Mouse (Mus musculus): Measurements from ENCODE around the gene Prkca. TPM values are rescaled to one million over a fixed set of nuclear protein-coding genes. Genes with fewer than 3 reads are reported as not detected.

Gene Prkca
- polyA plus RNA-seq, 1 experiment: 16.8 TPM

GRCm38 (mm10) chr11:108319162-108319561 is 24.6 kb downstream of the Prkca start:
- DNase-seq: no peak
- Histone ChIP-seq H3K27me3 (ENCODE audit: control insufficient read depth, insufficient read depth, low read length) (no peaks in the 10 kb centered on the region), H3K4me1 (ENCODE audit: control insufficient read depth, insufficient read depth, low read length) (no peaks in the 10 kb centered on the region), H3K4me3 (replicated peaks; ENCODE audit: insufficient read depth, low read depth, low read length) (no peak overlapping the region), H3K27ac (ENCODE audit: insufficient read depth, low read length) (no peak overlapping the region)
- WGBS: 89% methylated on average over 11 of the region's 11 CpGs
- TF ChIP-seq POLR2A (IDR thresholded peaks at IDR 0.05; ENCODE audit: borderline replicate concordance, insufficient read depth, low read length): no peak
- TF ChIP-seq CTCF (IDR thresholded peaks at IDR 0.05; ENCODE audit: borderline replicate concordance, insufficient read depth, low read depth, low read length): no peak

- 71% methylated on average over 6 of the region's 6 CpGs for WGBS
These were observed 25.9 kb downstream of the Prkca start for GRCm38 (mm10) chr11:108317878-108318277.

GRCm38 (mm10) chr11:108315736-108316135 is 28.0 kb downstream of the Prkca start:
- TF ChIP-seq CTCF (IDR thresholded peaks at IDR 0.05; ENCODE audit: borderline replicate concordance, insufficient read depth, low read depth, low read length): no peak
- TF ChIP-seq POLR2A (IDR thresholded peaks at IDR 0.05; ENCODE audit: borderline replicate concordance, insufficient read depth, low read length): no peak
- H3K4me3 ChIP-seq (replicated peaks; ENCODE audit: insufficient read depth, low read depth, low read length): no peak overlapping the region
- WGBS: 87% methylated on average over 7 of the region's 7 CpGs
- H3K27me3 ChIP-seq (ENCODE audit: control insufficient read depth, insufficient read depth, low read length): no peaks in the 10 kb centered on the region
- DNase-seq: no peak
- no peaks in the 10 kb centered on the region for H3K4me1 ChIP-seq (ENCODE audit: control insufficient read depth, insufficient read depth, low read length)
- H3K27ac ChIP-seq (ENCODE audit: insufficient read depth, low read length): no peak overlapping the region

More at GRCm38 (mm10) chr11:108317878-108318277, 25.9 kb downstream of the Prkca start:
- no peak for TF ChIP-seq POLR2A (IDR thresholded peaks at IDR 0.05; ENCODE audit: borderline replicate concordance, insufficient read depth, low read length)
- no peak for TF ChIP-seq CTCF (IDR thresholded peaks at IDR 0.05; ENCODE audit: borderline replicate concordance, insufficient read depth, low read depth, low read length)
- H3K4me1 ChIP-seq (ENCODE audit: control insufficient read depth, insufficient read depth, low read length): no peaks in the 10 kb centered on the region
- no peak overlapping the region for H3K27ac ChIP-seq (ENCODE audit: insufficient read depth, low read length)
- H3K27me3 ChIP-seq (ENCODE audit: control insufficient read depth, insufficient read depth, low read length): no peaks in the 10 kb centered on the region
- H3K4me3 ChIP-seq (replicated peaks; ENCODE audit: insufficient read depth, low read depth, low read length): no peak overlapping the region
- DNase-seq: no peak

GRCm38 (mm10) chr11:108312516-108312915 is 31.2 kb downstream of the Prkca start:
- TF ChIP-seq CTCF (IDR thresholded peaks at IDR 0.05; ENCODE audit: borderline replicate concordance, insufficient read depth, low read depth, low read length) (no peak), POLR2A (IDR thresholded peaks at IDR 0.05; ENCODE audit: borderline replicate concordance, insufficient read depth, low read length) (no peak)
- Histone ChIP-seq H3K4me3 (replicated peaks; ENCODE audit: insufficient read depth, low read depth, low read length) (no peak overlapping the region), H3K27ac (ENCODE audit: insufficient read depth, low read length) (no peak overlapping the region), H3K4me1 (ENCODE audit: control insufficient read depth, insufficient read depth, low read length) (no peaks in the 10 kb centered on the region), H3K27me3 (ENCODE audit: control insufficient read depth, insufficient read depth, low read length) (no peaks in the 10 kb centered on the region)
- no peak for DNase-seq
- WGBS: 74% methylated on average over 5 of the region's 5 CpGs

- TF ChIP-seq CTCF (IDR thresholded peaks at IDR 0.05; ENCODE audit: borderline replicate concordance, insufficient read depth, low read depth, low read length) (no peak), POLR2A (IDR thresholded peaks at IDR 0.05; ENCODE audit: borderline replicate concordance, insufficient read depth, low read length) (no peak)
- Histone ChIP-seq H3K4me1 (ENCODE audit: control insufficient read depth, insufficient read depth, low read length) (no peaks in the 10 kb centered on the region), H3K27me3 (ENCODE audit: control insufficient read depth, insufficient read depth, low read length) (no peaks in the 10 kb centered on the region)
These were observed 31.8 kb downstream of the Prkca start for GRCm38 (mm10) chr11:108311912-108312311.

GRCm38 (mm10) chr11:108309791-108310190 is 33.9 kb downstream of the Prkca start:
- DNase-seq: no peak
- Histone ChIP-seq H3K27ac (ENCODE audit: insufficient read depth, low read length) (no peak overlapping the region), H3K4me3 (replicated peaks; ENCODE audit: insufficient read depth, low read depth, low read length) (no peak overlapping the region), H3K4me1 (ENCODE audit: control insufficient read depth, insufficient read depth, low read length) (no peaks in the 10 kb centered on the region), H3K27me3 (ENCODE audit: control insufficient read depth, insufficient read depth, low read length) (no peaks in the 10 kb centered on the region)
- TF ChIP-seq POLR2A (IDR thresholded peaks at IDR 0.05; ENCODE audit: borderline replicate concordance, insufficient read depth, low read length) (no peak), CTCF (IDR thresholded peaks at IDR 0.05; ENCODE audit: borderline replicate concordance, insufficient read depth, low read depth, low read length) (no peak)
- WGBS: 85% methylated on average over 5 of the region's 5 CpGs

More at GRCm38 (mm10) chr11:108311912-108312311, 31.8 kb downstream of the Prkca start:
- no peak overlapping the region for H3K4me3 ChIP-seq (replicated peaks; ENCODE audit: insufficient read depth, low read depth, low read length)
- WGBS: 91% methylated on average over 2 of the region's 2 CpGs
- DNase-seq: no peak
- no peak overlapping the region for H3K27ac ChIP-seq (ENCODE audit: insufficient read depth, low read length)

- 98% methylated on average over 5 of the region's 5 CpGs for WGBS
- H3K4me1 ChIP-seq (ENCODE audit: control insufficient read depth, insufficient read depth, low read length): no peaks in the 10 kb centered on the region
- H3K27ac ChIP-seq (ENCODE audit: insufficient read depth, low read length): no peak overlapping the region
- no peak for DNase-seq
- H3K4me3 ChIP-seq (replicated peaks; ENCODE audit: insufficient read depth, low read depth, low read length): no peak overlapping the region
- TF ChIP-seq POLR2A (IDR thresholded peaks at IDR 0.05; ENCODE audit: borderline replicate concordance, insufficient read depth, low read length) (no peak), CTCF (IDR thresholded peaks at IDR 0.05; ENCODE audit: borderline replicate concordance, insufficient read depth, low read depth, low read length) (no peak)
- H3K27me3 ChIP-seq (ENCODE audit: control insufficient read depth, insufficient read depth, low read length): no peaks in the 10 kb centered on the region
These were observed 35.5 kb downstream of the Prkca start for GRCm38 (mm10) chr11:108308253-108308652.

GRCm38 (mm10) chr11:108307258-108307657 is 36.5 kb downstream of the Prkca start:
- DNase-seq: no peak
- no peak for TF ChIP-seq POLR2A (IDR thresholded peaks at IDR 0.05; ENCODE audit: borderline replicate concordance, insufficient read depth, low read length)
- TF ChIP-seq CTCF (IDR thresholded peaks at IDR 0.05; ENCODE audit: borderline replicate concordance, insufficient read depth, low read depth, low read length): no peak
- H3K27me3 ChIP-seq (ENCODE audit: control insufficient read depth, insufficient read depth, low read length): no peaks in the 10 kb centered on the region
- no peak overlapping the region for H3K4me3 ChIP-seq (replicated peaks; ENCODE audit: insufficient read depth, low read depth, low read length)
- no peak overlapping the region for H3K27ac ChIP-seq (ENCODE audit: insufficient read depth, low read length)
- 70% methylated on average over 7 of the region's 7 CpGs for WGBS
- H3K4me1 ChIP-seq (ENCODE audit: control insufficient read depth, insufficient read depth, low read length): no peaks in the 10 kb centered on the region

Measured in cerebellum, adult 2 months (tissue).